Mouse (Mus musculus) small intestine, adult 10 weeks (tissue): ENCODE results near the gene Prrt2. TPM values are rescaled to one million over a fixed set of nuclear protein-coding genes. Genes with fewer than 3 reads are reported as not detected.

Experiments
- polyA plus RNA-seq: library from polyadenylated mRNA; stranded (reverse); fragments of 350-450 nt; fragmentation: Illumina TruSeq; extraction: RNeasy Lipid Tissue Mini Kit (QIAGEN cat#74804); gene quantifications from one replicate; pipeline ENCODE4 v1.2.3, GENCODE M21; 2014; ENCODE audit warnings: low replicate concordance

Prrt2 gene
- not detected for polyA plus RNA-seq

GRCm38 (mm10) chr7:127020901-127021562 lies at the start of gene Prrt2, which contains the start of gene Gm42742:
Prrt2 (minus strand) TSS chr7:127021211.
Gm42742 (minus strand) TSS chr7:127021097.

GRCm38 (mm10) chr7:127041851-127042672 lies 21.1 kb upstream of the Prrt2 start, which contains the start of gene Kif22:
Kif22 (minus strand) TSS chr7:127042471.

GRCm38 (mm10) chr7:127026984-127027726 lies 6.1 kb upstream of the Prrt2 start, which contains the start of gene Maz:
Maz (minus strand) TSS chr7:127027037.

GRCm38 (mm10) chr7:127016971-127017949 lies 3.8 kb downstream of the Prrt2 start, which contains the start of gene Pagr1a:
Pagr1a (minus strand) TSS chr7:127017352.

GRCm38 (mm10) chr7:127016481-127016485 lies 4.7 kb downstream of the Prrt2 start, which contains the start of gene Pagr1b:
Pagr1b (minus strand) TSS chr7:127016484.

GRCm38 (mm10) chr7:127014320-127014719 lies 6.7 kb downstream of the Prrt2 start, which contains the start of gene Mvp:
Mvp (minus strand) TSS chr7:127014621.

GRCm38 (mm10) chr7:126975950-126976866 lies 44.8 kb downstream of the Prrt2 start, which contains the start of gene Cdiptos:
Cdiptos (minus strand) TSS chr7:126976098.

GRCm38 (mm10) chr7:126975893-126975949 lies 45.3 kb downstream of the Prrt2 start, which contains the start of gene Cdipt:
Cdipt (plus strand) TSS chr7:126975914.

Other genes starting within 250 kb of the Prrt2 start
- gene Ypel3, start 244.3 kb downstream of the Prrt2 start, polyA plus RNA-seq, result 5.8 TPM
- gene Tbx6, start 239.7 kb downstream of the Prrt2 start, polyA plus RNA-seq, result not detected
- gene Ppp4c, start 228.7 kb downstream of the Prrt2 start, polyA plus RNA-seq, result 24.4 TPM
- gene Fam57b, start 223.5 kb downstream of the Prrt2 start, polyA plus RNA-seq, result not detected
- gene 4930451I11Rik, start 189.6 kb downstream of the Prrt2 start, polyA plus RNA-seq, result not detected
- not detected for gene Doc2a, start 173.8 kb downstream of the Prrt2 start, polyA plus RNA-seq
- 10.8 TPM for gene Hirip3, start 159.2 kb downstream of the Prrt2 start, polyA plus RNA-seq
- 2.2 TPM for gene Ino80e, start 158.8 kb downstream of the Prrt2 start, polyA plus RNA-seq
- 4.1 TPM for gene Taok2, start 136.5 kb downstream of the Prrt2 start, polyA plus RNA-seq
- gene Tmem219, start 98.3 kb downstream of the Prrt2 start, polyA plus RNA-seq, result 5.0 TPM
- 1.8 TPM for gene Kctd13, start 92.3 kb downstream of the Prrt2 start, polyA plus RNA-seq
- gene Asphd1, start 71.6 kb downstream of the Prrt2 start, polyA plus RNA-seq, result not detected
- gene Sez6l2, start 70.6 kb downstream of the Prrt2 start, polyA plus RNA-seq, result 0.78 TPM
- 15.7 TPM for gene Cdipt, start 45.3 kb downstream of the Prrt2 start, polyA plus RNA-seq
- 0.45 TPM for gene Cdiptos, start 45.1 kb downstream of the Prrt2 start, polyA plus RNA-seq
- gene Mvp, start 6.6 kb downstream of the Prrt2 start, polyA plus RNA-seq, result 0.74 TPM
- gene Pagr1b, start 4.7 kb downstream of the Prrt2 start, polyA plus RNA-seq, result not detected
- not detected for gene Pagr1a, start 3.9 kb downstream of the Prrt2 start, polyA plus RNA-seq
- 0.52 TPM for gene Gm42742, start 114 bp downstream of the Prrt2 start, polyA plus RNA-seq
- 13.0 TPM for gene Maz, start 5.8 kb upstream of the Prrt2 start, polyA plus RNA-seq
- 0.97 TPM for gene Kif22, start 21.3 kb upstream of the Prrt2 start, polyA plus RNA-seq
- 380 TPM for gene Zg16, start 66.1 kb upstream of the Prrt2 start, polyA plus RNA-seq
- 1.6 TPM for gene AI467606, start 70.1 kb upstream of the Prrt2 start, polyA plus RNA-seq
- 0.48 TPM for gene Qprt, start 101.0 kb upstream of the Prrt2 start, polyA plus RNA-seq
- gene Spn, start 116.6 kb upstream of the Prrt2 start, polyA plus RNA-seq, result 0.89 TPM
- gene Cd2bp2, start 174.8 kb upstream of the Prrt2 start, polyA plus RNA-seq, result 9.1 TPM
- gene Tbc1d10b, start 187.3 kb upstream of the Prrt2 start, polyA plus RNA-seq, result 3.0 TPM
- gene Mylpf, start 187.7 kb upstream of the Prrt2 start, polyA plus RNA-seq, result not detected
- 0.63 TPM for gene Zfp553, start 211.8 kb upstream of the Prrt2 start, polyA plus RNA-seq
- 1.5 TPM for gene Sept1, start 211.9 kb upstream of the Prrt2 start, polyA plus RNA-seq
- not detected for gene Zfp771, start 223.1 kb upstream of the Prrt2 start, polyA plus RNA-seq
- 0.78 TPM for gene Dctpp1, start 239.5 kb upstream of the Prrt2 start, polyA plus RNA-seq